Mouse (Mus musculus): ENCODE measurements around the gene Pfkfb4.

Gene Pfkfb4

DNA sequence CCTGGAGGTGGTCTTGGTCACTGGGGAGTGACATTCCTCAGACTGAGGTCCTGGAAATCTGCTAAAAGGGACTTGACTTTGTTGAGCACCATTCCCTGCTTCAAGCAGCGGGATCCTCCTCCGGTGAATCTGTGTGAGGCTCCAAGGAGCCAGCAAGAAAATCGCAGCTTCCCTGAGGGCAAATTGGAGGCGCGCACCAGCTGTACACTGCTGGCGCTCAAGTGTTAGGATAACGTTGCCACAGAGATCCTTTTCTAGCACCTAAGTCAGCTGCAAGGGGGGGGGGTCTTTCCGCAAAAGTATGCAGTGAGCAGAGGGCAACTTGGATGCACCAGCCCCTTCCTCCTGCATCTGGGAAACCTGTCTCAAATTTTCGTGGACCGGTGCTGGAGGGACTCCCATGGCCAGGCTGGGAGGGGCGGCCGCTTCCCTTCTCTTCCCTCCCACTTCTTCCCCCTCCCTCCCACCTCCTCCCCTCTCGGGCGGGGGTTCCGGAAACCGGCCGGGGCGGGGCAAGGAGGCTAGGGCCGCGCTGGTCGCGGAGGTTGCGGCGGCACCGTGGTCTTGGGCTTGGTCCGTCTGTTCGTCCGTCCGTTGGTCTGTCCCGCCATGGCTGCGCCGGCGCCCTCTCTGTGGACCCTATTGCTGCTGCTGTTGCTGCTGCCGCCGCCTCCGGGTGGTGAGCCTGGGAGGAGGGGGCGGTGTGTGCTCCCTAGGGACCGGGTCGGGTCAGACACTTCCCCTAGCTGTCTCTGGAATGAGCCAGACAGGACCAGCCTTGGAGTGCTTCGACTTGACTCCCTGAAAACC lies 46.7 kb downstream of the Pfkfb4 start, which contains the start of gene Shisa5:
TSS of gene Shisa5 (plus strand) at position 480 of the 810 bp plus-strand sequence.
- DNase-seq = peak; percentile 92

DNA sequence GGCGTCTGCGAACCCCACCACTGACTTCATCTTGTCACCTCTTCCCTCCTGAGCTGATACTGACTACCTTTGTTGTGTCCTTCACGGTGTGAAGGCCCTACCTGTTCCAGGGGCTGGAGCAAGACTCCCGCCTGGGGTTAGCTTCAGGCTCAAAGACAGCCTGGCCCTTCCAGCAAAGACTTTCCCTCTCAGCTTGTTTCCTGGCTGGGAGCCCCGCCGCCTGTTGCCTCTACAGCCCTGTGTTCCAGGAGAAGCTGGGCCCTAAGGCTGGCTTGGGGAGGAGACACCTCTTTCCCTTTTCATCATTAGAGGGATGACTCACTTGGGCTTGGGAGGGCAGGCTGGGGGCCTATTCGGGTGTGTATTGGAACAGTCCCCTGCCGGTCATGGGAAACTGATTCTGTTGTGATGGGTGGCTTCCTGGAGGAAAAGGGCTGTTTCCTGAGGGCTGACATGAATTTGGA lies 47.4 kb downstream of the Pfkfb4 start:
- peak; percentile 72 for DNase-seq

DNA sequence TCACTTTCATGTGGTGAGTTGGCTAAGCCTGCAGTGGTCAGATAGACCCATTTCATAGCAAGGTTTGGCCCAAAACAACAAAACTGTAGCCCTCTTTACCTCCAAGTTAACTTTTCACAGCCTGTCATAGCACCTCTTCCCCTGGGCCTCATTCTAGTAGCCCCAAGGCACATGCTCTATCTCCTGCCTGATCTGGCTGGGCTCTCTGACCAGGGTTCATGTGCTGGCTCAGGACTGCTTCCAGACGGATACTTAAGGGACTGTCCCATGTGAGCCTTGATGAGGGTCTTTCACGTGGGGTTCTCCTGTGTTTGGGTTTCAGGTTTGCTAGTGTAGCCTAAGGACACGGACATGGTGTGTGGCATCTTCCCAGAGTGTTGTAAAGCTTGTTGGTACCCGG lies 48.1 kb downstream of the Pfkfb4 start:
- peak; percentile 12 for DNase-seq

DNA sequence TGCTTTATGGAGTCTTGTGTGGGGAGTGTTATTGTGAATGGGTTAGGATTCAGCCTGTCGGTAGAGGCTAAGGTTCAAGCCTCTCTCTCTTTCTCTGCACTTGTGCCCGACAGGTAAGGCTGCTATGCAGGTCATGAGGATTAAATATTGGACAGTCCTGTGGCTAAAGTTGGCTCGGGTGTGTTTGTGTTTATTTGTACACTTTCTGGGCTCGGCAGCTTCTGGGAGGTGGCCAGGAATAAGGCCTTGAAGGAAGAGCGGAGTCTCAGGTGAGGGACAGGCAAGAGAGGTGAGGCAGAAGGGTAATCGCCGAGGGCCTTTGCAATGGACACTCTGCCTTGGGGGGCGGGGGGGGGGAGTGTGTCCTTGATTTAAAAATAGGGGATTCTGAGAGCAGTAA lies 48.6 kb downstream of the Pfkfb4 start:
- peak; percentile 19 for DNase-seq

DNA sequence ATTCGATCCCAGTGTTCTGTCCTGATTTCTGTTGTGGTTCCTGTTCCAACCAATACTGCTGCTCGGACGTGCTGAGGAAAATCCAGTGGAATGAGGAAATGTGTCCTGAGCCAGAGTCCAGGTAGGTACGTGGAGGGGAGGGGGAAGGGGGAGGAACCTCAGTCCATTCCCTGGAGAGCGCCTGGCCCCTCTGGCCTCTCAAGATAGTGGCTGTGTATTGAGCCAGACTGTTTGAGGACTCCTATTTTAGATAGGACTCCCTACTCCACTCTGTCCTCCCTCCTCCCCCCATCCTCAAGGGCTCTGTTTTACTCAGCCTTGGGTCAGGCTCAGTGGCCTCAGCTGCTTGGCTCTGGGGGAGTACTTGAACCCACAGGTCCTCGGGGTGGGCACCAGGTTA lies 49.3 kb downstream of the Pfkfb4 start:
- DNase-seq = peak; percentile 61

DNA sequence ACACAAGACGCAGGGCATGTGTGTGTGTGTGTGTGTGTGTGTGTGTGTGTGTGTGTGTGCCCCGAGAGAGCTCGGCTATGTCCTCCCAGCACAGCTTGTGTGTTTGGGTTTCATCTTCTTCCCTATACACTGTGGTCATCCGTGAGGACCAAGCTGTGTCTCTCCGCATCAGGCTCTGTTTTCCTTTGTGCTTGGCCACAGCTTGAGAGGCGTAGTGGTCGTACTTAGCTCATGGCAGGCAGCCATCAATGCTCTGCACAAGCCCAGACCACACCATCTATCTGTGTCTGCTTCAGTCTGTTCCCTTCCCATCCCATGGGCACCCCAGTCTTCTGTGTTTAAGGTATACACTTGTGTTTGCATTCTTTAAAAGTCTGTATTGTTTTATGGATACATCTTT lies 49.8 kb downstream of the Pfkfb4 start:
- peak; percentile 26 for DNase-seq

DNA sequence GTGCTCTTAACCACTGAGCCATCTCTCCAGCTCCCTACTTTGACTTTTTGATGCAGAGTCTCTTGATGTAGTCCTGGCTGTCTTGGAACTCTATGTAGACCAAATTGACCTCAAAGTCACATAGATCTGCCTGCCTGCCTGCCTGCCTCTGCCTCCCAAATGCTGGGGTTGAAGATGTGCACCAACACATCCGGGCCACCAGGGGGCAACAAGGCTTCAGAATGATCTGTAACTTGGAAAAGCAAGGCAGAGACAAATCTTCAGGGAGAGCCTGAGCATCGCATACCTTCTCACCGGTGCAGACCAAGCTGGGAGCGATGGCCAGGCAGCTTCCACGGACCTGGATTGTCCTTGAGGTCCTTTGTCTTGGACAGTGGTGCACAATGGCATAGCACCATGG lies 54.7 kb downstream of the Pfkfb4 start:
- DNase-seq = peak; percentile 70

DNA sequence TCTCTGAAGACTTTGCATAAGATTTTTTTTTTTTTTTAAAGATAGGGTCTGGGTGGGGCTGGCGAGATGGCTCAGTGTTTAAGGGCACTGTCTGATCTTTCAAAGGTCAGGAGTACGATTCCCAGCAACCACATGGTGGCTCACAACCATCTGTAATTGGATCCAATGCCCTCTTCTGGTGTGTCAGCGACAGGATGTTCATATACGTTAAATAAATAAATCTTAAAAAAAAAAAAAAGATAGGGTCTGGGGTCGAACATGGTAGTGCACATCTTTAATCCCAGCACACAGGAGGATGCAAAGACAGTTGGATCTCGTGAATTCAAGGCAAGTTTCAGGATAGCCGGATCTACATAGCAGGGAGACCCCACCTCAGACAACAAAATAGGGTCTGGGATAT lies 57.7 kb downstream of the Pfkfb4 start:
- DNase-seq = no peak

DNA sequence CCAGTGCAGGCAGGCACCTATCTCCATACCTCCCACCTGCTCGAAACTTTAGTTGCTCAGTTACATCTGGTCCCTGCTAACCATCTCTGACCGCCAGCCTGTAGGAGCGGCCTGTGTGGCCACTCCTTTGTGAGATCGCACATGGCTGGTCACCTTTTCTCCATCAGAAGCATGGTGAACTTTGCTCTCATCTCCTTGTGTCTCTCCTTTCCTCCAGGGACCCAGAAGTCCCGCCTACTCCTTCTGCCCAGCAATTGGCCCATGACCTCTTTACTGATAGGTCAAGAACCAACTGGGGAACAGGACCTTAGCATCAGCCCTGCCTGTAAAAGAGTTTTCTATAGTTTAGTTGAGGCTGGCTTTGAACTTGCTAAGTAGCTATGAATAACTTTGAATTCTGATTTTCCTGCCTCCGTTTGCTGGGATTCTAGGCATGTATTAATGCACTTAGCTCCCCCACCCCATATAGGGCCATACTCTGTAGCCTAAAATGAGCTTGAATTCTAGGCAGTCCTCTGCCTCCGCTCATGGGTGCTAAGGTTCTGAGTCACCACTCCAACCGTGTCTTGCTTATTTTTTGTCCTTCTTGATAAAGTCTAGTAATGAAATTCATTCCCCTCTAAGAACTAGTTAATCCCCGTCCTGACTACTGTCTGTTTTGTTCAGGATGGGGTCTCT lies 58.6 kb downstream of the Pfkfb4 start:
- DNase-seq = peak; percentile 5

DNA sequence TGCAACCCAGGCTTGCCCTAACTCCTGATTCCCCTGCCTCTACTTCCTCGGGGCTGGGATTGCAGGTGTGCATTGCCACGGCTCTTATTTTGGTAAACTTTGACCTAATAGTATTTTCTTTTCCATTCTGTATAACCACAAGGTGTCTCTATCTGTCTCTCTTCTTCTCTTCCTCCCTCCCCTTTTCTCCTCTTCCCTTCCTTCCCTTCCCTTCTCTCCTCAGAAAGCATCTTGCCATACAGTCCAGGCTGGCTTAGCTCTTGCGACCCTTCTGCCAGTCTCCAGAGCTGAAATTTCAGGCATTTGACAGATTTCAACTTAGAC lies 59.1 kb downstream of the Pfkfb4 start:
- no peak for DNase-seq

DNA sequence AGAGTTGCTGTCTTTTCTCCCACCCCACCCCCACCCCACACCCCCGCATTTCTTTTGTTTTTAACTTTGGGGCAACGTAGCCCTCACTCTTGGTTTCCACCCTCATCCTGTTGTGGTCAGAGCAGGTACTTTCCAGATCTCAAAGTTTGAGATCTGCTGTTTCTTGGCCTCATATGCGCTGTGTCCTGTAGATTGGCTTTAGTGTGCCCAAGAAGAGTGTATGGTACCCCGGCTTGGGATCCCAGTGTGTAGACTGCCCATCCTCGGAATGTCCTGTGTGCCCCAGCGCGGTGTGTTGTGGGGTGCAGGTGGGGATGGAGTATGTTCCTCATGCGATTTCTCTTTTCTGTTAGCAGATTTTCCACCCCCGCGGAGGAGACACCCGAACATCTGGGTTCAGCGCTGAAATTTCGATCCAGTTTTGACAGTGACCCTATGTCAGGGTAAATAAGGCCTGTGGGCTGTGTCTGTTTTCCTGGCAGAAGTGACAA lies 59.5 kb downstream of the Pfkfb4 start:
- DNase-seq = peak; percentile 5

DNA sequence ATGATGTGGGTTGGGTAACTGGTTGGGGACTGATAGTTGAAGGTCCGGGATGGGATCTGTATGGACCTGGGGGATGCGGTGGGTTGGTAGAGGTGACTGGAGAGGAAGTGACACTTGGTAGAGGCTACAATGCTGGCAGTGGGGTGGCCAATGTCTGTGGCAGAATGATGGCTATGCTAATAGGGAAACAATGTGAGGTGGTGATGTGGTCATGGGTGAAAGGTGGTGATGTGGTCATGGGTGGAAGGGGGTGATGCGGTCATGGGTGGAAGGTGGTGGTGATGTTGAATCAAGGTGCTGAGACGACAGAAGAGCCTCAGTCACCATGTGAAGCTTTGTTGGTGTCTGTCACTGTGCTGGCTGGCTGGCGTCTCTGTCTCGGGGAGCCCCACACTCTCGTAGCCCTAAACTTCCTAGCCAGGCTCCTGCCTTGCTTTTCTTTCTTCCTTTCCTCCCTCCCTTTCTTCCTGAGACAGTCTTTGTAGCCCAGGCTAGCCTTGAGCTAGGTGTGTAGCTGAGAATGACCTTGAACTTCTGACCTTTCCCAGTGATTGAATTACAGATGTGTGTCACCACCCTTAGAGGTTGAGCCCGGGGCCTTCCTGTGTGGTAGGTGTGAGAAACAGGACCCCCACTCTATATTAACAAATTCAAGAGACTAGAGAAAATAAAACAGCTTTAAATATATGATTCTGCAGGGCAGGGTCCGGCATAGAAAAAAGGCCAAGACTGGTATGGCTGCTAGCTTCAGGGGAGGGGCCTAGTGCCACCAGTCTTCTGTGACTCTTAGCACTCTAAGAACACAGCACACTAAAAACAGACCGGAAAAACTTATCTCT lies 60.3 kb downstream of the Pfkfb4 start:
- DNase-seq = peak; percentile 4

DNA sequence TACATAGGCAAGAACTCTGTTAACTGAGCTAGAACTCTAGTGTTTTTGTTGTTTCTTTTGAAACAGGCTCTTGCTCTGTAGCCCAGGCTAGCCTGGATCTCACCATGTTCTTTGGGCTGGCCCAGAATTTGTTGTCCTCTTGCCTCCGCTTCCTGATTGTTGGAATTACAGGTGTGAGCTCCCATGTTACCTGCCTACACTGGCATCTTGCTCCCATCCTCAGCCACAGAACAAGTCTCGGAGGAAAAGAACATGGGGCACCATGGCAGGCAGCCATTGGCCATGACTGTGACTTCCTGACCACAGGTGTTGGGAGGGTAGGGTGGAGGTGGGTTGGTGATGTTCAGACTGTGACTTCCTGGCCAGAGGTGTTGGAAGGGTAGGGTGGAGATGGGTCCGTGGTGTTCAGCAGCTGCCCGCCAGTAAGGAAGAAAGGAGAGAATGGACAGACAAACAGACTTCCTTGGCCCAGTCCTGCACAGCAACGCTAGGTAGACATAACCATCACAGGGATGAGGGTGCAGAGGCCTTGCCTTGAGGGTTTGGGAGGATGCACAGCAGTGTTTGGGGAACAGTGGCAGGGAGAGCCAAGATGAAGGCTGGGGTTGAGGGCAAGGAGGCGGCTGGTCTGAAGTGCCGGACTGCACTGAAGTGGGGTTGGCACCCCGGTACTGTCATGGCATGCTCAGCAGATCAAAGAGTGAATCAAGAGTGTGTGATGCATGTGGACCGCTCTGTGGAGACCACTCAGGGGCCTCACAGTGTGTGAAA lies 61.1 kb downstream of the Pfkfb4 start:
- peak; percentile 5 for DNase-seq

DNA sequence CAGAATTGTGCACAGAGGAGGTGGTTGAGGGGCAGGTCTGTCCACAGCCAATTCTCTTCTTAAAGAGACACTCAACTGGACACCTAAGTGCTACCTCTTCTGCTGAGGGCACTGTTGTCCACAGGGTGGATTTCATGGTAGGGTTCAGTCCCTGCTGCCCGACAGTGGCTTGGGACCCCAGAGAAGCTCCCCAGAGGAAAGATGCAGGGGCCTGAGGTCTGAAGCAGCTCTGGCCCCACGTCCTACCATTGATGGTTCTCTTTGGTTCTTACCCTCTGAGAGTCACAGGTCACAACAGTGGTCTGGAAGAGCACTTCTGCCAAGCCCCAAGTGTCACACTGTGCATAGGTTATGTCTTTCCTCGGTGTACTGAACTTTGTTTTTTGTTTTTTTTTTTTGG lies 61.8 kb downstream of the Pfkfb4 start:
- peak; percentile 5 for DNase-seq

DNA sequence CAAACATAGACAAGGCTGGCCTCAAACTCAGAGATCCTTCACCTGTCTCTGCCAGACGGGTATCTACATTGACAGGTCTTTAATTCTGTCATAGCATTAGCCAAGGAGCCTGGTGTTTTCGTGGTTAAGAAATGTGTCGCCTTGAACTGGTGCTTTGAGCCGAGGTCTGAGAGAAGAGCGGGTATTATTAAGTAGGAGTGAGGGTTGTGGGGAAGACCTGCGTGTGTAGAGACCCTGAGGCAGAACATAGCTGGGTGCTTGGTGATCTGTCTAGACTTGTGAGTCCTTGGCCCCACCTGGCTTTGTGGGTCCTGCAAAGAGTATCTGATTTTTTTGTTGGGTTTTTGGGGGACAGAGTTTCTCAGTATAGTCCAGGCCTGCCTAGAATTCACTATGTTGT lies 62.3 kb downstream of the Pfkfb4 start:
- DNase-seq = peak; percentile 3

DNA sequence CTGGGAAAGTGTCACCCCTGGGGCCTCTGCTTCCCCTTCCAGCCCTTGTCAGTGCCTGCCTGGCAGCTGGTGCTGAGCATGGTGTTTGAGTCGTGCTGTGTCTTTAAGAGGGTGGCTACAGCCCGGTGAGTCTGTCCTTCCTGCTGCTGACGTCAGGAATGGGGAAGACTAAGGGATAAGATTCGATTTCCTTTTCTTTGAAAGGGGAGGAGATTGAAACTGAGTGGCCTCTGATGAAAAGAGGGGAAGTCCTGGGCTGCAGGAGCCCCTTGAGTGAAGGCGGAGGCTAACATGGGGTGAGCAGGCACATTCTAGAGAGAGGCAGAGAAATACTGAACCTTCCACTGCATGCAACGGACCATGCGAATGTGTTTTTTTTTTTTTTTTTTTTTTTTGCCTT lies 63.1 kb downstream of the Pfkfb4 start:
- peak; percentile 79 for DNase-seq

DNA sequence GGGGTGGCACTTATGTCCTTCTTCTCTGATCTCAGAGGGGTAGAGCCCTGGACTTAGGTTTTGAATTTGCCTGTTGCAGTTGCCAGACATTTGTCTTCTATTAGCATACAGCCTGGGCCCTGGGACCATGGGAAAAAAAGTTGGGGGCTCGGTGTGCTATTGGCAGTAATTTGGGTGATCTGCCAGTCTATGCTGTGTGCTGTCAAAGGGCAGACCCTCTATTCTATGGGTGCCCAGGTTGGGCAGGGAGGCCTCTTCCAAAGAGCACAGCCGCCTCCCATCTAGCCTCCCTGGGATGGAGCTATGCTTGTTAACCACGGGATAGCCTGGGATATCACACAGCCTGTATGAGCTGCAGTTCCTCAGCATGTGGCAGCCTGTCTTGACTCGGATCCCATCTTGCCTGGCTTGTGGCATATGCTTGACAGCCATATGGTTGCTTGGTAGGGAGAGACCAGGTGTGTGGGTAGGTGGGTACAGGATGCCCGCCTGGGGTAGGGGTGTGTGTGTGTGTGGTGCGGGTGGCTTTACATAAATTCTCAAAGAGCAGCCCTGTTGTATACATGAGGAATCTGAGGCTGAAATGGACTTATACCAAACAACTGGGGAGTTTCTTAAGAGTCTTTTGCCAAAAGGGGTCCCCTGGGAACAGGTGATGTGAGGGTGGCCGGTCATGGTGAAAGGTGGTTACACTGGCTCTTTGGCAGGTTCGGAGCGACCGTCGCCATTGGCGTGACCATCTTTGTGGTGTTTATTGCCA lies 63.9 kb downstream of the Pfkfb4 start:
- no peak for DNase-seq

DNA sequence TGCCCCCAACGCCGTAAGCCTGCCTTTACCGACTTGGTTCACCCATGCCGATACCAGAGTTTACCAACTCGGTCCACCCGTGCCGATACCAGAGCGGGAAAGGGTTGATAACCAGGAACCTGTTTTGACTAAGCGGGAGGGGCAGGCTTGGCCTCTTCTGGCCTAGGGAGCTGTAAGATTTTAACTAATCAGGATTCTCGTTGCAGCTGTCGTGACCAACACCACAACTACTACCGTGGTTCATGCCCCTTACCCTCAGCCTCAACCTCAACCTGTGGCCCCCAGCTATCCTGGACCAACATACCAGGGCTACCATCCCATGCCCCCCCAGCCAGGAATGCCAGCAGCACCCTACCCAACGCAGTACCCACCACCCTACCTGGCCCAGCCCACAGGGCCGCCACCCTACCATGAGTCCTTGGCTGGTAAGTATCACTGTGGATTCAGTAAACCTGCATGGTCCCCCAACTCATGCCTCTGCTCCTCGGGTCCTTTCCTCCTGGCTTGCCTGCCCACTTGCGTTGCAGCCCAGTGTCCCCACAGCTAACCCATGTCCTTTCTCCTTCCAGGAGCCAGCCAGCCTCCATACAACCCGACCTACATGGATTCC lies 64.6 kb downstream of the Pfkfb4 start:
- no peak for DNase-seq

DNA sequence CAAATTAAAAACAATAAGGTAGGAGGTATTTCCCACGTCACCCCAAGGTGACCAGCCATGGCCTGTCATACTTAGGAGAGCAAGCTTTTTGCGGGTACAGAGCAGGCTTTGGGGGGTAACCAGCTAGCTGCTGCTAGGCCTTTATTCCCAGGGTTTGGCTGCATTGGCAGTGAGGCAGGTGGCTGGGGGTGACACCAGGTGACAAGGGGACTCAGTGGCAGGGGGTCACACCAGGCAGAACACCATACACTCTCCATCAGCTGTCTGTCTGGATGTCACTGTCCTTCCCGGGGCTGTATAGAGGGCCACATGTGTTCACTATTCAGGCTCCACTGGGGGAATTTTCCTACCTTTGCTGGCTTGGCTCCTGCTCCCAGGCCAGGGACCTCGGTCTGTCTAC lies 65.3 kb downstream of the Pfkfb4 start:
- no peak for DNase-seq

DNA sequence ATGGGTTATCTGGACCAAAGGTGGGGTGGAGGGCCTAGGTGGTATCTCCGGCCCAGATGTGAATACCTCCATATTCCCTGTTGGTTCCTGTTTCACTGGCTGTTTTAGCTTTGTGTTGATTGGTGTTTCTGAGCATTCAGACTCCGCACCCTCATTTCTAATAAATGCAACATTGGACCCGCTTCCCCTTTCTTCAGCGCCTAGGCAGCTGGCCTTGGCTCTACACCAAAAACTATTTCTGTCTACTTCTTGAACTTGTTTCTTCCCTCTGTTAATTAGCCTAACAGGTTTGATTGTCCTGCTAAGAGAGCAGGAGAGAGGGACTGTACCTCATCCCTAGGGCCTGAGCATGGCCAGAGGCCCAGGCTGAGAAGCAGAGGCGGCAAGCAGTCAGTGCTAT lies 66.0 kb downstream of the Pfkfb4 start:
- DNase-seq = no peak
